Mouse (Mus musculus): Measurements from ENCODE around the gene Defb29. TPM values are rescaled to one million over a fixed set of nuclear protein-coding genes. Genes with fewer than 3 reads are reported as not detected.

The Defb29 gene
- polyA plus RNA-seq, 2 experiments: not detected

DNA sequence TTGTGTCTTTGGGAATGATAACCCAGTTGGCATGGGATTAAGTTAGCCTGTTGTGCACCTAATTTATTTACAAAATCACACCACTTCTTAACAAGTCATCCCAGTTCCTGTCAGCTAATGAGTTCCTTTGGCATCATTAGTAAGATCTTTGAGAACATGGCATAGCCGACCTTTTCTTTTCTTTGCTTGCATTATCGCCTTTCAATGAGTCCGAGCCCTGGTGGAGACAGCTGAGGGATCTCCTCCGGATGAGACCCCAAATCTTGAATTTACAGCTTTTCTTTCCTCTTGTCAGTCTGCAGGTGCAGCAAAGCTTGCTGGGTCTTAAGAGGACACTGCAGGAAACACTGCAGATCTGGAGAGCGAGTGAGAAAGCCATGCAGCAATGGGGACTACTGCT is 29.1 kb upstream of the Defb29 start, which contains the start of gene Gm17416:
Gene Gm17416, plus strand, starts transcription at position 301 of the 400 bp plus-strand sequence.
- DNase-seq (ENCODE audit: low read depth in 3 of 3, low spot score in 3 of 3) (no peak), ATAC-seq (ENCODE audit: insufficient read depth) (no peak)
- Histone ChIP-seq H3K4me3 (ENCODE audit: insufficient read depth in 1 of 2, low read depth in 2 of 2, low read length in 2 of 2) (no peak within 1 kb of the TSS), H3K9ac (replicated peaks) (no peak within 1 kb of the TSS), H3K4me1 (replicated peaks; ENCODE audit: control insufficient read depth in 2 of 2, insufficient read depth in 2 of 2, low read length in 1 of 2) (no peaks in the 10 kb centered on the region), H3K27ac (no peak within 1 kb of the TSS), H3K4me2 (ENCODE audit: low read depth) (no peak within 1 kb of the TSS), H3K9me3 (ENCODE audit: control insufficient read depth, low read length) (no peaks in the 10 kb centered on the region), H3K36me3 (replicated peaks; ENCODE audit: control insufficient read depth, insufficient read depth, low read depth) (no peaks in the 10 kb centered on the region), H3K27me3 (ENCODE audit: control insufficient read depth, insufficient read depth, low read length) (no peaks in the 10 kb centered on the region)
- TF ChIP-seq EP300 (IDR thresholded peaks at IDR 0.05; ENCODE audit: low read depth): no peak
- no peak for TF ChIP-seq CTCF (IDR thresholded peaks at IDR 0.05; ENCODE audit: low read depth)
- 65% methylated on average over 5 of the region's 5 CpGs for WGBS (ENCODE audit: insufficient replicate concordance)

GRCm38 (mm10) chr2:152556655-152557054 is 16.8 kb upstream of the Defb29 start:
- 56% methylated on average over 7 of the region's 7 CpGs for WGBS (ENCODE audit: insufficient replicate concordance)
- Histone ChIP-seq H3K4me1 (replicated peaks; ENCODE audit: control insufficient read depth in 2 of 2, insufficient read depth in 2 of 2, low read length in 1 of 2) (no peaks in the 10 kb centered on the region), H3K9ac (replicated peaks) (no peak overlapping the region), H3K4me3 (ENCODE audit: insufficient read depth in 1 of 2, low read depth in 2 of 2, low read length in 2 of 2) (no peak overlapping the region), H3K9me3 (ENCODE audit: control insufficient read depth, low read length) (no peaks in the 10 kb centered on the region), H3K27me3 (ENCODE audit: control insufficient read depth, insufficient read depth, low read length) (no peaks in the 10 kb centered on the region), H3K36me3 (replicated peaks; ENCODE audit: control insufficient read depth, insufficient read depth, low read depth) (no peaks in the 10 kb centered on the region), H3K4me2 (ENCODE audit: low read depth) (no peak overlapping the region), H3K27ac (no peak overlapping the region)
- DNase-seq (ENCODE audit: low read depth in 3 of 3, low spot score in 3 of 3) (no peak), ATAC-seq (ENCODE audit: insufficient read depth) (no peak)
- TF ChIP-seq CTCF (IDR thresholded peaks at IDR 0.05; ENCODE audit: low read depth): no peak

- H3K36me3 ChIP-seq (replicated peaks; ENCODE audit: control insufficient read depth, insufficient read depth, low read depth): no peaks in the 10 kb centered on the region
- H3K9ac ChIP-seq (replicated peaks): no peak overlapping the region
- ATAC-seq (ENCODE audit: insufficient read depth) (no peak), DNase-seq (ENCODE audit: low read depth in 3 of 3, low spot score in 3 of 3) (no peak)
- 9% methylated on average over 16 of the region's 16 CpGs for WGBS (ENCODE audit: insufficient replicate concordance)
- H3K4me1 ChIP-seq (replicated peaks; ENCODE audit: control insufficient read depth in 2 of 2, insufficient read depth in 2 of 2, low read length in 1 of 2): no peaks in the 10 kb centered on the region
- H3K9me3 ChIP-seq (ENCODE audit: control insufficient read depth, low read length): no peaks in the 10 kb centered on the region
- no peaks in the 10 kb centered on the region for H3K27me3 ChIP-seq (ENCODE audit: control insufficient read depth, insufficient read depth, low read length)
- no peak overlapping the region for H3K4me2 ChIP-seq (ENCODE audit: low read depth)
- no peak overlapping the region for H3K4me3 ChIP-seq (ENCODE audit: insufficient read depth in 1 of 2, low read depth in 2 of 2, low read length in 2 of 2)
- no peak overlapping the region for H3K27ac ChIP-seq
- no peak for TF ChIP-seq EP300 (IDR thresholded peaks at IDR 0.05; ENCODE audit: low read depth)
- TF ChIP-seq CTCF (IDR thresholded peaks at IDR 0.05; ENCODE audit: low read depth): peak; percentile 74
Measured at GRCm38 (mm10) chr2:152553774-152554423, 14.0 kb upstream of the Defb29 start.

DNA sequence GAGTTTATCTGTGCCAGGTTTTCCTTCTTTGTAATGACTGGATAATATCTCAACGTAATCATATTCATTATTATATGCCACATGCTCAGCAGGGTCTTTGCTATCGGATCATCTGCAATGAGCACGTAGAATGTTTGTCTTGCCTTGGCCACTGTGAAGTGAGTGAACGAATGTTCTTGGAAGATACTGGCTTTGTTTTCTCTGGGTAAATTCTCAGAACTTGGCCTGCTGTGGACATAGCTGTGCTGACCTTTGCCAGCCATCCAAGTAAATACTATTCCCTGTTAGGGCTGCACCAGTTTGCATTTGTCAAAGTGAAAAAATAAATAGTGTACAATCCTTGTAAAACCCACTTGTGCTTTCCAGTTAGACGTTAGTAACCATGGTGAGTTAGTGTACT is 8.2 kb upstream of the Defb29 start:
- Histone ChIP-seq H3K4me2 (ENCODE audit: low read depth) (no peak overlapping the region), H3K36me3 (replicated peaks; ENCODE audit: control insufficient read depth, insufficient read depth, low read depth) (no peaks in the 10 kb centered on the region), H3K4me3 (ENCODE audit: insufficient read depth in 1 of 2, low read depth in 2 of 2, low read length in 2 of 2) (no peak overlapping the region), H3K9ac (replicated peaks) (no peak overlapping the region), H3K27me3 (ENCODE audit: control insufficient read depth, insufficient read depth, low read length) (no peaks in the 10 kb centered on the region), H3K4me1 (replicated peaks; ENCODE audit: control insufficient read depth in 2 of 2, insufficient read depth in 2 of 2, low read length in 1 of 2) (no peaks in the 10 kb centered on the region), H3K27ac (no peak overlapping the region), H3K9me3 (ENCODE audit: control insufficient read depth, low read length) (no peaks in the 10 kb centered on the region)
- no peak for ATAC-seq (ENCODE audit: insufficient read depth)
- TF ChIP-seq EP300 (IDR thresholded peaks at IDR 0.05; ENCODE audit: low read depth) (no peak), CTCF (IDR thresholded peaks at IDR 0.05; ENCODE audit: low read depth) (no peak)
- 59% methylated on average over 5 of the region's 5 CpGs for WGBS (ENCODE audit: insufficient replicate concordance)
- DNase-seq (ENCODE audit: low read depth in 3 of 3, low spot score in 3 of 3): no peak

DNA sequence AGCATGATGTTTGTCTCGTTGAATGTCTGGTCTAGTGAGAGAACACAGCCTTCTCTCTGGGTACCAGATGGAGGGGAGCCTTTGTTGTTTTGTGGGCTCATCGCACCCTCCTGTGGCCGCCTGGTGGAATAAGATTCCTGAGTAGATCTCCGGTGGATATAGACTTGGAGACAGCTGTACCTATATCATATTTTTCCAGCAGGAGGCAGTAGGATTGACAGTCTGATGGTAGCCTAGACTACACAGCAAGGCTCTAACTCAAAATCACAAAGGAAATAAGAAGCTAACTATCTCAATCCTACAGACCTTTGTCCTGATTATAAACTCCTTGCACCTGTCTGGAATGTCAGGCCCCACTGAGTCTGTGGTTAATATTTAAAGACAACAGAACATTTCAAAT is 4.8 kb upstream of the Defb29 start:
- H3K4me1 ChIP-seq (replicated peaks; ENCODE audit: control insufficient read depth in 2 of 2, insufficient read depth in 2 of 2, low read length in 1 of 2): no peaks in the 10 kb centered on the region
- ATAC-seq (ENCODE audit: insufficient read depth): no peak
- H3K4me3 ChIP-seq (ENCODE audit: insufficient read depth in 1 of 2, low read depth in 2 of 2, low read length in 2 of 2): no peak overlapping the region
- no peaks in the 10 kb centered on the region for H3K36me3 ChIP-seq (replicated peaks; ENCODE audit: control insufficient read depth, insufficient read depth, low read depth)
- H3K27ac ChIP-seq: no peak overlapping the region
- H3K4me2 ChIP-seq (ENCODE audit: low read depth): no peak overlapping the region
- TF ChIP-seq EP300 (IDR thresholded peaks at IDR 0.05; ENCODE audit: low read depth): no peak
- TF ChIP-seq CTCF (IDR thresholded peaks at IDR 0.05; ENCODE audit: low read depth): peak; percentile 33
- no peak for DNase-seq (ENCODE audit: low read depth in 3 of 3, low spot score in 3 of 3)
- no peak overlapping the region for H3K9ac ChIP-seq (replicated peaks)
- H3K27me3 ChIP-seq (ENCODE audit: control insufficient read depth, insufficient read depth, low read length): no peaks in the 10 kb centered on the region
- no peaks in the 10 kb centered on the region; the same call in 1 of the 2 replicates for H3K9me3 ChIP-seq (ENCODE audit: control insufficient read depth, low read length)
- whole genome bisulfite sequencing (ENCODE audit: insufficient replicate concordance): 17% methylated on average over 4 of the region's 4 CpGs
